Comparison of ENCODE assay signal across 8 mouse cellular contexts in the genomic region with DNA sequence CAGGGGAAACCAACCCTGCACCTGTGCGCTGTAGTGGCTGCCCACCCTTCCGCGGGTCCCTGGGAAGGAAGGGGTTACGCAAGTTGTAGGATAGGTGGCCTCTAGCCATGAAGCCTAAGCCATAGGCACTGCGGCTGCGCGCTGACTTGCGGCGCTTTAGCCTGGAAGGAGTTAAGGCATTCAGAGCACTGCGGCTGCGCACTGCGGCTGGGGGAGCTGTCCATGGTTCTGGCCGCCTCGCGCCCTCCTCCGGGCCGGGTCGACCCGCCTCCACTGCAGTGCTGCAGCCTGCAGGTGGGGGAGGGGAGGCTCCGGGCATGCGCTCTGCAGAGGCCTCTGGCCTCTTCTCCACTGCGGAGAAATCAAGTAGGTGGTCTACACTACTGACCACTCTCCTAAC. TPM values are rescaled to one million over a fixed set of nuclear protein-coding genes. Genes with fewer than 3 reads are reported as not detected.
A peak's percentile ranks its signal among the peaks of the same experiment; 100 is the strongest.
DNase-seq lines count a peak whose midpoint lies in the region; ATAC-seq and TF ChIP-seq lines count a peak whose summit lies in the region.

No protein-coding gene starts in this region.

- peaks cover 10% of the 10 kb centered on the region for H3K27me3 ChIP-seq in CH12.LX (replicated peaks)
- peaks cover 16% of the 10 kb centered on the region; the same call in 1 of the 2 replicates for H3K27me3 ChIP-seq in forebrain, embryonic 16.5 days (replicated peaks; ENCODE audit: control insufficient read depth, insufficient read depth, low read length)
- H3K27me3 ChIP-seq in neural tube, embryonic 14.5 days (ENCODE audit: control insufficient read depth, insufficient read depth, low read length) = peaks cover 7% of the 10 kb centered on the region; the same call in 1 of the 2 replicates

- H3K9me3 ChIP-seq in CH12.LX (replicated peaks; ENCODE audit: low read length) = no peaks in the 10 kb centered on the region
- H3K9me3 ChIP-seq in forebrain, embryonic 16.5 days (ENCODE audit: control insufficient read depth, low read length) = no peaks in the 10 kb centered on the region
- no peaks in the 10 kb centered on the region for H3K9me3 ChIP-seq in neural tube, embryonic 14.5 days (ENCODE audit: control insufficient read depth, low read length)

- H3K9ac ChIP-seq in CH12.LX (ENCODE audit: insufficient read depth, low read depth) = no peak overlapping the region
- peak overlapping the region; percentile 73 for H3K9ac ChIP-seq in forebrain, embryonic 16.5 days (replicated peaks; ENCODE audit: low read depth, low read length)
- peak overlapping the region; percentile 58 for H3K9ac ChIP-seq in neural tube, embryonic 14.5 days (replicated peaks; ENCODE audit: low read depth, low read length)

- TF ChIP-seq RAD21 in CH12.LX (IDR thresholded peaks at IDR 0.05; ENCODE audit: low read depth, low read length) = no peak

- H3K27ac ChIP-seq in CH12.LX (ENCODE audit: insufficient read depth, low read depth) = no peak overlapping the region
- peak overlapping the region; percentile 61 for H3K27ac ChIP-seq in forebrain, embryonic 16.5 days (ENCODE audit: low read length)
- peak overlapping the region; percentile 69; the same call in 1 of the 2 replicates for H3K27ac ChIP-seq in neural tube, embryonic 14.5 days (ENCODE audit: low read depth, low read length)

- H3K79me2 ChIP-seq in CH12.LX (replicated peaks; ENCODE audit: control insufficient read depth, extremely low read depth, insufficient read depth, poor library complexity, severe bottlenecking) = 0 out of 2 replicates have a peak, but pooled peaks cover 2% of the 10 kb centered on the region

- no peak overlapping the region for H3K4me2 ChIP-seq in CH12.LX (ENCODE audit: insufficient read depth, low read depth, poor library complexity, severe bottlenecking)
- H3K4me2 ChIP-seq in forebrain, embryonic 16.5 days (ENCODE audit: low read length) = peak overlapping the region; percentile 59
- H3K4me2 ChIP-seq in neural tube, embryonic 14.5 days (ENCODE audit: low read depth, low read length) = peak overlapping the region; percentile 73

- no peak for TF ChIP-seq EP300 in CH12.LX (IDR thresholded peaks at IDR 0.05; ENCODE audit: low read length)

- in situ Hi-C loops in CH12.LX (cut with MboI; ENCODE audit: low pct_ligation_motif_present, low pct_unique_long_range_greater_than_20kb, low sequenced_read_pairs) = no loop called here

- H3K4me3 ChIP-seq in CH12.LX (replicated peaks in 1 of 3; ENCODE audit: low read depth in 2 of 3, low read length in 2 of 3, poor library complexity in 1 of 3) = no peak overlapping the region
- H3K4me3 ChIP-seq in forebrain, embryonic 16.5 days (replicated peaks; ENCODE audit: low read length) = peak overlapping the region; percentile 58
- H3K4me3 ChIP-seq in neural tube, embryonic 14.5 days (ENCODE audit: low read depth, low read length) = peak overlapping the region; percentile 60

- WGBS in forebrain, embryonic 16.5 days = under 1% methylated on average over 22 of the region's 22 CpGs
- WGBS in neural tube, embryonic 14.5 days = 1% methylated on average over 22 of the region's 22 CpGs

- no peak for TF ChIP-seq POLR2A in CH12.LX (IDR thresholded peaks at IDR 0.05; ENCODE audit: low read depth, low read length)

- no peak for TF ChIP-seq CTCF in CH12.LX (conservative IDR thresholded peaks at IDR 0.05 in 1 of 2, IDR thresholded peaks at IDR 0.05 in 1 of 2; ENCODE audit: low read depth in 2 of 2, low read length in 2 of 2)

- DNase-seq in CH12.LX (ENCODE audit: extremely low read depth) = no peak
- DNase-seq in cerebellum, adult 11 months = peak; percentile 96
- peak; percentile 82 to 91 for DNase-seq in heart, postnatal 14 days
- DNase-seq in layer of hippocampus, adult 11-12 months (ENCODE audit: low spot score) = peak; percentile 86
- DNase-seq in lung, adult 18-20 months = peak; percentile 74 to 82
- peak; percentile 95 for DNase-seq in testis, postnatal 10 days (ENCODE audit: low spot score)

- intact Hi-C loops in heart, postnatal 14 days (cut with DNase I) = no loop called here

- ATAC-seq in forebrain, embryonic 16.5 days = peak; percentile 27
- peak; percentile 52 for ATAC-seq in neural tube, embryonic 14.5 days (ENCODE audit: low read depth)

- H3K36me3 ChIP-seq in CH12.LX (replicated peaks in 1 of 2; ENCODE audit: control insufficient read depth in 1 of 2, insufficient read depth in 1 of 2, low read length in 1 of 2) = peaks cover 7 to 34% of the 10 kb centered on the region in 2 experiments
- no peaks in the 10 kb centered on the region for H3K36me3 ChIP-seq in forebrain, embryonic 16.5 days (ENCODE audit: control insufficient read depth, insufficient read depth)
- no peaks in the 10 kb centered on the region for H3K36me3 ChIP-seq in neural tube, embryonic 14.5 days (ENCODE audit: control insufficient read depth, insufficient read depth, low read length)

- dilution Hi-C loops in CH12.LX (cut with MboI; ENCODE audit: extremely low pct_ligation_motif_present, extremely low pct_unique_long_range_greater_than_20kb, low sequenced_read_pairs) = no loop called here

- peaks cover 13 to 31% of the 10 kb centered on the region in 2 experiments for H3K4me1 ChIP-seq in CH12.LX (ENCODE audit: control insufficient read depth in 1 of 2, insufficient read depth in 2 of 2)
- peaks cover 49% of the 10 kb centered on the region for H3K4me1 ChIP-seq in forebrain, embryonic 16.5 days (replicated peaks; ENCODE audit: control insufficient read depth, insufficient read depth, low read length)
- H3K4me1 ChIP-seq in neural tube, embryonic 14.5 days (ENCODE audit: control insufficient read depth, insufficient read depth, low read length) = peaks cover 31% of the 10 kb centered on the region

TF ChIP-seq in CH12.LX, 34 proteins besides CTCF, POLR2A, EP300 and RAD21:
- TF ChIP-seq NRF1 (IDR thresholded peaks at IDR 0.05; ENCODE audit: low read depth, low read length) (peak; percentile 87), SIN3A (IDR thresholded peaks at IDR 0.05; ENCODE audit: low read length) (peak; percentile 45; the same call in 1 of the 2 replicates), MXI1 (IDR thresholded peaks at IDR 0.05; ENCODE audit: low read depth, low read length) (peak; percentile 30; the same call in 1 of the 2 replicates), SMC3 (IDR thresholded peaks at IDR 0.05; ENCODE audit: low read depth, low read length) (no peak)
TF ChIP-seq in CH12.LX: peak in this region for 3.

RNA-seq across cellular contexts. Expression of a gene that starts 3.3 kb away (rescaled TPM):
- total RNA-seq in CH12.LX (2012; rRNA removed) (1.4 and 1.7 TPM in 2 replicates), CH12.LX (2014; rRNA removed) (0.18 and 0.31 TPM in 2 replicates)
- 3.4 and 5.6 TPM in 2 replicates for polyA plus RNA-seq in CH12.LX (2012; ENCODE audit: insufficient read length, low read depth)
- polyA plus RNA-seq in forebrain, embryonic 16.5 days (2015; fragmentation: Nextera tagmentation; extraction: Ambion mirVana) = 2.8 and 4.0 TPM in 2 replicates
- total RNA-seq in heart, postnatal 14 days (2021) = 1 to 10 TPM; 1.3 to 1.5 TPM
- 7.5 and 8.9 TPM in 2 replicates for polyA plus RNA-seq in neural tube, embryonic 14.5 days (2014; fragmentation: Nextera tagmentation; extraction: Ambion mirVana)

RNA-seq across cellular contexts. Expression of a gene that starts 21.6 kb away (rescaled TPM):
- total RNA-seq in CH12.LX (2012; rRNA removed) (194 and 200 TPM in 2 replicates), CH12.LX (2014; rRNA removed) (133 and 175 TPM in 2 replicates)
- 239 and 253 TPM in 2 replicates for polyA plus RNA-seq in CH12.LX (2012; ENCODE audit: insufficient read length, low read depth)
- 0.42 and 1.4 TPM in 2 replicates for polyA plus RNA-seq in forebrain, embryonic 16.5 days (2015; fragmentation: Nextera tagmentation; extraction: Ambion mirVana)
- under 1 TPM; 0.46 to 0.60 TPM for total RNA-seq in heart, postnatal 14 days (2021)
- 0.82 and 2.1 TPM in 2 replicates for polyA plus RNA-seq in neural tube, embryonic 14.5 days (2014; fragmentation: Nextera tagmentation; extraction: Ambion mirVana)

RNA-seq across cellular contexts. Expression of a gene that starts 40.0 kb away (rescaled TPM):
- total RNA-seq in CH12.LX (2012; rRNA removed) = 36.8 and 50.0 TPM in 2 replicates
- total RNA-seq in CH12.LX (2014; rRNA removed) = 13.9 and 14.2 TPM in 2 replicates
- 40.5 and 43.8 TPM in 2 replicates for polyA plus RNA-seq in CH12.LX (2012; ENCODE audit: insufficient read length, low read depth)
- 69.8 and 80.2 TPM in 2 replicates for polyA plus RNA-seq in forebrain, embryonic 16.5 days (2015; fragmentation: Nextera tagmentation; extraction: Ambion mirVana)
- 10 to 100 TPM; 49.1 to 53.5 TPM for total RNA-seq in heart, postnatal 14 days (2021)
- polyA plus RNA-seq in neural tube, embryonic 14.5 days (2014; fragmentation: Nextera tagmentation; extraction: Ambion mirVana) = 57.2 and 59.5 TPM in 2 replicates

RNA-seq across cellular contexts. Expression of a gene that starts 45.1 kb away (rescaled TPM):
- 103 and 131 TPM in 2 replicates for total RNA-seq in CH12.LX (2012; rRNA removed)
- 44.2 and 49.3 TPM in 2 replicates for total RNA-seq in CH12.LX (2014; rRNA removed)
- 61.4 and 67.6 TPM in 2 replicates for polyA plus RNA-seq in CH12.LX (2012; ENCODE audit: insufficient read length, low read depth)
- 46.1 and 48.0 TPM in 2 replicates for polyA plus RNA-seq in forebrain, embryonic 16.5 days (2015; fragmentation: Nextera tagmentation; extraction: Ambion mirVana)
- total RNA-seq in heart, postnatal 14 days (2021) = 10 to 100 TPM; 14.5 to 16.0 TPM
- polyA plus RNA-seq in neural tube, embryonic 14.5 days (2014; fragmentation: Nextera tagmentation; extraction: Ambion mirVana) = 9.4 and 12.5 TPM in 2 replicates

Comparison
In these comparisons a context has a peak if more than half of its experiments do, and no peak if none do; other contexts are left out.
1. H3K4me3 ChIP-seq: peak in forebrain, embryonic 16.5 days (single experiment) and neural tube, embryonic 14.5 days (single experiment); none in CH12.LX (0 of 3).
2. RNA of a gene that starts 21.6 kb away (polyA plus RNA-seq): 239 to 253 TPM in CH12.LX; 0.42 to 1.4 TPM in forebrain, embryonic 16.5 days and 0.82 to 2.1 TPM in neural tube, embryonic 14.5 days; every median in the first group is over 10 times any median in the second.